Mouse (Mus musculus): ENCODE data around the gene Nt5c2.

- TF ChIP-seq CTCF (IDR thresholded peaks at IDR 0.05; ENCODE audit: low read depth, low read length) (no peak), POLR2A (IDR thresholded peaks at IDR 0.05; ENCODE audit: borderline replicate concordance, low read depth, low read length) (no peak)
Measured at GRCm38 (mm10) chr19:46846459-46846858, 168.5 kb downstream of the Nt5c2 start.
